Mouse (Mus musculus): ENCODE results near the gene Gm3045. TPM values are rescaled to one million over a fixed set of nuclear protein-coding genes. Genes with fewer than 3 reads are reported as not detected.

The Gm3045 gene
- polyA plus RNA-seq (2012): not detected in 2 replicates

GRCm38 (mm10) chr13:56426365-56426764, at the start of gene Gm3045:
TSS of gene Gm3045 (plus strand) at chr13:56426594.
- no peak for TF ChIP-seq TAL1 (IDR thresholded peaks at IDR 0.05; ENCODE audit: low read length)
- TF ChIP-seq GATA1 (IDR thresholded peaks at IDR 0.05; ENCODE audit: low read length): no peak
- Histone ChIP-seq H3K27me3 (ENCODE audit: control insufficient read depth) (no peaks in the 10 kb centered on the region), H3K4me3 (replicated peaks) (no peak within 1 kb of the TSS), H3K9me3 (ENCODE audit: control insufficient read depth, low read length) (no peaks in the 10 kb centered on the region), H3K36me3 (ENCODE audit: control insufficient read depth) (no peaks in the 10 kb centered on the region), H3K4me1 (ENCODE audit: control insufficient read depth) (no peaks in the 10 kb centered on the region)

GRCm38 (mm10) chr13:56380855-56381685, 45.3 kb upstream of the Gm3045 start:
- Histone ChIP-seq H3K9me3 (ENCODE audit: control insufficient read depth, low read length) (no peaks in the 10 kb centered on the region), H3K4me3 (replicated peaks) (no peak overlapping the region), H3K36me3 (ENCODE audit: control insufficient read depth) (no peaks in the 10 kb centered on the region), H3K27me3 (ENCODE audit: control insufficient read depth) (no peaks in the 10 kb centered on the region), H3K4me1 (ENCODE audit: control insufficient read depth) (no peaks in the 10 kb centered on the region)
- TF ChIP-seq TAL1 (IDR thresholded peaks at IDR 0.05; ENCODE audit: low read length) (no peak), GATA1 (IDR thresholded peaks at IDR 0.05; ENCODE audit: low read length) (no peak)

- Histone ChIP-seq H3K36me3 (ENCODE audit: control insufficient read depth) (no peaks in the 10 kb centered on the region), H3K27me3 (ENCODE audit: control insufficient read depth) (no peaks in the 10 kb centered on the region), H3K4me3 (replicated peaks) (no peak overlapping the region), H3K9me3 (ENCODE audit: control insufficient read depth, low read length) (no peaks in the 10 kb centered on the region; the same call in 1 of the 2 replicates), H3K4me1 (ENCODE audit: control insufficient read depth) (no peaks in the 10 kb centered on the region)
- TF ChIP-seq GATA1 (IDR thresholded peaks at IDR 0.05; ENCODE audit: low read length): no peak
- TF ChIP-seq TAL1 (IDR thresholded peaks at IDR 0.05; ENCODE audit: low read length): no peak
Measured at GRCm38 (mm10) chr13:56383406-56383805, 43.0 kb upstream of the Gm3045 start.

- no peaks in the 10 kb centered on the region for H3K4me1 ChIP-seq (ENCODE audit: control insufficient read depth)
- no peaks in the 10 kb centered on the region for H3K36me3 ChIP-seq (ENCODE audit: control insufficient read depth)
- H3K9me3 ChIP-seq (ENCODE audit: control insufficient read depth, low read length): peaks cover under 1% of the 10 kb centered on the region; the same call in 1 of the 2 replicates
- H3K27me3 ChIP-seq (ENCODE audit: control insufficient read depth): no peaks in the 10 kb centered on the region
- H3K4me3 ChIP-seq (replicated peaks): no peak overlapping the region
- no peak for TF ChIP-seq TAL1 (IDR thresholded peaks at IDR 0.05; ENCODE audit: low read length)
- no peak for TF ChIP-seq GATA1 (IDR thresholded peaks at IDR 0.05; ENCODE audit: low read length)
Measured at GRCm38 (mm10) chr13:56386411-56386810, 40.0 kb upstream of the Gm3045 start.

- Histone ChIP-seq H3K9me3 (ENCODE audit: control insufficient read depth, low read length) (peaks cover 2% of the 10 kb centered on the region; the same call in 1 of the 2 replicates), H3K36me3 (ENCODE audit: control insufficient read depth) (no peaks in the 10 kb centered on the region)
- TF ChIP-seq TAL1 (IDR thresholded peaks at IDR 0.05; ENCODE audit: low read length): no peak
- TF ChIP-seq GATA1 (IDR thresholded peaks at IDR 0.05; ENCODE audit: low read length): no peak
Measured at GRCm38 (mm10) chr13:56387374-56387773, 39.0 kb upstream of the Gm3045 start.

GRCm38 (mm10) chr13:56388042-56388441, 38.4 kb upstream of the Gm3045 start:
- no peaks in the 10 kb centered on the region for H3K4me1 ChIP-seq (ENCODE audit: control insufficient read depth)
- H3K27me3 ChIP-seq (ENCODE audit: control insufficient read depth): no peaks in the 10 kb centered on the region
- TF ChIP-seq GATA1 (IDR thresholded peaks at IDR 0.05; ENCODE audit: low read length): no peak
- no peak for TF ChIP-seq TAL1 (IDR thresholded peaks at IDR 0.05; ENCODE audit: low read length)
- H3K9me3 ChIP-seq (ENCODE audit: control insufficient read depth, low read length): peaks cover 2% of the 10 kb centered on the region; the same call in 1 of the 2 replicates
- no peaks in the 10 kb centered on the region for H3K36me3 ChIP-seq (ENCODE audit: control insufficient read depth)
- no peak overlapping the region for H3K4me3 ChIP-seq (replicated peaks)

More at GRCm38 (mm10) chr13:56387374-56387773, 39.0 kb upstream of the Gm3045 start:
- no peaks in the 10 kb centered on the region for H3K4me1 ChIP-seq (ENCODE audit: control insufficient read depth)
- no peak overlapping the region for H3K4me3 ChIP-seq (replicated peaks)
- no peaks in the 10 kb centered on the region for H3K27me3 ChIP-seq (ENCODE audit: control insufficient read depth)

GRCm38 (mm10) chr13:56397572-56397971, 28.8 kb upstream of the Gm3045 start:
- no peaks in the 10 kb centered on the region for H3K36me3 ChIP-seq (ENCODE audit: control insufficient read depth)
- TF ChIP-seq TAL1 (IDR thresholded peaks at IDR 0.05; ENCODE audit: low read length) (no peak), GATA1 (IDR thresholded peaks at IDR 0.05; ENCODE audit: low read length) (no peak)
- H3K27me3 ChIP-seq (ENCODE audit: control insufficient read depth): no peaks in the 10 kb centered on the region
- no peaks in the 10 kb centered on the region for H3K9me3 ChIP-seq (ENCODE audit: control insufficient read depth, low read length)
- no peak overlapping the region for H3K4me3 ChIP-seq (replicated peaks)
- H3K4me1 ChIP-seq (ENCODE audit: control insufficient read depth): no peaks in the 10 kb centered on the region

GRCm38 (mm10) chr13:56401186-56401585, 25.2 kb upstream of the Gm3045 start:
- Histone ChIP-seq H3K4me1 (ENCODE audit: control insufficient read depth) (no peaks in the 10 kb centered on the region), H3K36me3 (ENCODE audit: control insufficient read depth) (no peaks in the 10 kb centered on the region), H3K9me3 (ENCODE audit: control insufficient read depth, low read length) (no peaks in the 10 kb centered on the region), H3K4me3 (replicated peaks) (no peak overlapping the region), H3K27me3 (ENCODE audit: control insufficient read depth) (no peaks in the 10 kb centered on the region)
- TF ChIP-seq GATA1 (IDR thresholded peaks at IDR 0.05; ENCODE audit: low read length): no peak
- no peak for TF ChIP-seq TAL1 (IDR thresholded peaks at IDR 0.05; ENCODE audit: low read length)

GRCm38 (mm10) chr13:56403381-56404086, 22.9 kb upstream of the Gm3045 start:
- H3K9me3 ChIP-seq (ENCODE audit: control insufficient read depth, low read length): no peaks in the 10 kb centered on the region

More at GRCm38 (mm10) chr13:56403381-56404086, 22.9 kb upstream of the Gm3045 start:
- Histone ChIP-seq H3K4me1 (ENCODE audit: control insufficient read depth) (no peaks in the 10 kb centered on the region), H3K36me3 (ENCODE audit: control insufficient read depth) (no peaks in the 10 kb centered on the region), H3K27me3 (ENCODE audit: control insufficient read depth) (no peaks in the 10 kb centered on the region), H3K4me3 (replicated peaks) (no peak overlapping the region)
- no peak for TF ChIP-seq GATA1 (IDR thresholded peaks at IDR 0.05; ENCODE audit: low read length)
- no peak for TF ChIP-seq TAL1 (IDR thresholded peaks at IDR 0.05; ENCODE audit: low read length)
